Mouse (Mus musculus): ENCODE data around the gene Tff3. TPM values are rescaled to one million over a fixed set of nuclear protein-coding genes. Genes with fewer than 3 reads are reported as not detected.

Tff3 gene
- polyA plus RNA-seq, 1 experiment from 2014 or later = 0.79 TPM

- no peak overlapping the region for H3K27ac ChIP-seq (ENCODE audit: low read depth, low read length)
- ATAC-seq (ENCODE audit: low FRiP score) (no peak), DNase-seq (ENCODE audit: low spot score) (no peak)
- no peaks in the 10 kb centered on the region for H3K27me3 ChIP-seq (ENCODE audit: control insufficient read depth, insufficient read depth, low read length)
- no peaks in the 10 kb centered on the region for H3K36me3 ChIP-seq (ENCODE audit: control insufficient read depth, insufficient read depth, low read length)
- WGBS = 75% methylated on average over 6 of the region's 6 CpGs
- no peak overlapping the region for H3K4me2 ChIP-seq (replicated peaks; ENCODE audit: low read depth, low read length)
- no peaks in the 10 kb centered on the region for H3K4me1 ChIP-seq (replicated peaks; ENCODE audit: control insufficient read depth, insufficient read depth, low read length)
- no peak overlapping the region for H3K4me3 ChIP-seq (ENCODE audit: low read depth, low read length)
- H3K9me3 ChIP-seq (ENCODE audit: control insufficient read depth, low read length) = no peaks in the 10 kb centered on the region
- no peak overlapping the region for H3K9ac ChIP-seq (ENCODE audit: low read depth, low read length)
These were observed 5.5 kb upstream of the Tff3 start for GRCm38 (mm10) chr17:31134913-31135312.

- H3K4me3 ChIP-seq (ENCODE audit: low read depth, low read length) = no peak overlapping the region
- no peak overlapping the region for H3K4me2 ChIP-seq (replicated peaks; ENCODE audit: low read depth, low read length)
- H3K27me3 ChIP-seq (ENCODE audit: control insufficient read depth, insufficient read depth, low read length) = no peaks in the 10 kb centered on the region
- 82% methylated on average over 15 of the region's 15 CpGs for WGBS
- no peak for DNase-seq (ENCODE audit: low spot score)
- H3K4me1 ChIP-seq (replicated peaks; ENCODE audit: control insufficient read depth, insufficient read depth, low read length) = no peaks in the 10 kb centered on the region
- ATAC-seq (ENCODE audit: low FRiP score) = no peak
- no peak overlapping the region for H3K27ac ChIP-seq (ENCODE audit: low read depth, low read length)
- no peak overlapping the region for H3K9ac ChIP-seq (ENCODE audit: low read depth, low read length)
- H3K36me3 ChIP-seq (ENCODE audit: control insufficient read depth, insufficient read depth, low read length) = no peaks in the 10 kb centered on the region
- H3K9me3 ChIP-seq (ENCODE audit: control insufficient read depth, low read length) = no peaks in the 10 kb centered on the region
These were observed 4.3 kb upstream of the Tff3 start for GRCm38 (mm10) chr17:31133776-31134175.

- H3K4me1 ChIP-seq (replicated peaks; ENCODE audit: control insufficient read depth, insufficient read depth, low read length) = no peaks in the 10 kb centered on the region
- H3K4me2 ChIP-seq (replicated peaks; ENCODE audit: low read depth, low read length) = no peak overlapping the region
- 87% methylated on average over 10 of the region's 10 CpGs for WGBS
- H3K9me3 ChIP-seq (ENCODE audit: control insufficient read depth, low read length) = no peaks in the 10 kb centered on the region
- no peak overlapping the region for H3K4me3 ChIP-seq (ENCODE audit: low read depth, low read length)
- ATAC-seq (ENCODE audit: low FRiP score) = no peak
- no peak overlapping the region for H3K27ac ChIP-seq (ENCODE audit: low read depth, low read length)
- no peak for DNase-seq (ENCODE audit: low spot score)
- H3K27me3 ChIP-seq (ENCODE audit: control insufficient read depth, insufficient read depth, low read length) = no peaks in the 10 kb centered on the region
- no peaks in the 10 kb centered on the region for H3K36me3 ChIP-seq (ENCODE audit: control insufficient read depth, insufficient read depth, low read length)
- no peak overlapping the region for H3K9ac ChIP-seq (ENCODE audit: low read depth, low read length)
These were observed 1.9 kb upstream of the Tff3 start for GRCm38 (mm10) chr17:31131269-31131821.

GRCm38 (mm10) chr17:31128708-31129318 is 633 bp downstream of the Tff3 start:
- WGBS = 85% methylated on average over 9 of the region's 9 CpGs
- ATAC-seq (ENCODE audit: low FRiP score) (no peak), DNase-seq (ENCODE audit: low spot score) (no peak)
- H3K4me3 ChIP-seq (ENCODE audit: low read depth, low read length) = no peak overlapping the region
- no peak overlapping the region for H3K4me2 ChIP-seq (replicated peaks; ENCODE audit: low read depth, low read length)
- no peaks in the 10 kb centered on the region for H3K27me3 ChIP-seq (ENCODE audit: control insufficient read depth, insufficient read depth, low read length)
- H3K36me3 ChIP-seq (ENCODE audit: control insufficient read depth, insufficient read depth, low read length) = no peaks in the 10 kb centered on the region
- no peaks in the 10 kb centered on the region for H3K4me1 ChIP-seq (replicated peaks; ENCODE audit: control insufficient read depth, insufficient read depth, low read length)
- no peak overlapping the region for H3K27ac ChIP-seq (ENCODE audit: low read depth, low read length)
- no peaks in the 10 kb centered on the region for H3K9me3 ChIP-seq (ENCODE audit: control insufficient read depth, low read length)
- no peak overlapping the region for H3K9ac ChIP-seq (ENCODE audit: low read depth, low read length)

GRCm38 (mm10) chr17:31125548-31126266 is 3.7 kb downstream of the Tff3 start:
- H3K27me3 ChIP-seq (ENCODE audit: control insufficient read depth, insufficient read depth, low read length) = no peaks in the 10 kb centered on the region
- no peak overlapping the region for H3K4me3 ChIP-seq (ENCODE audit: low read depth, low read length)
- H3K4me1 ChIP-seq (replicated peaks; ENCODE audit: control insufficient read depth, insufficient read depth, low read length) = no peaks in the 10 kb centered on the region
- H3K27ac ChIP-seq (ENCODE audit: low read depth, low read length) = no peak overlapping the region
- H3K9ac ChIP-seq (ENCODE audit: low read depth, low read length) = no peak overlapping the region
- ATAC-seq (ENCODE audit: low FRiP score) = no peak
- WGBS = 52% methylated on average over 9 of the region's 9 CpGs
- H3K4me2 ChIP-seq (replicated peaks; ENCODE audit: low read depth, low read length) = no peak overlapping the region
- no peaks in the 10 kb centered on the region for H3K36me3 ChIP-seq (ENCODE audit: control insufficient read depth, insufficient read depth, low read length)
- DNase-seq (ENCODE audit: low spot score) = peak; percentile 34
- H3K9me3 ChIP-seq (ENCODE audit: control insufficient read depth, low read length) = no peaks in the 10 kb centered on the region

GRCm38 (mm10) chr17:31121975-31122374 is 7.5 kb downstream of the Tff3 start:
- no peak overlapping the region for H3K27ac ChIP-seq (ENCODE audit: low read depth, low read length)
- no peak overlapping the region for H3K9ac ChIP-seq (ENCODE audit: low read depth, low read length)
- H3K9me3 ChIP-seq (ENCODE audit: control insufficient read depth, low read length) = no peaks in the 10 kb centered on the region
- no peaks in the 10 kb centered on the region for H3K36me3 ChIP-seq (ENCODE audit: control insufficient read depth, insufficient read depth, low read length)
- 20% methylated on average over 8 of the region's 8 CpGs for WGBS
- no peak overlapping the region for H3K4me3 ChIP-seq (ENCODE audit: low read depth, low read length)
- H3K4me1 ChIP-seq (replicated peaks; ENCODE audit: control insufficient read depth, insufficient read depth, low read length) = no peaks in the 10 kb centered on the region
- H3K27me3 ChIP-seq (ENCODE audit: control insufficient read depth, insufficient read depth, low read length) = no peaks in the 10 kb centered on the region
- DNase-seq (ENCODE audit: low spot score) = peak; percentile 84
- no peak overlapping the region for H3K4me2 ChIP-seq (replicated peaks; ENCODE audit: low read depth, low read length)
- ATAC-seq (ENCODE audit: low FRiP score) = no peak

- WGBS = 6% methylated on average over 7 of the region's 7 CpGs
These were observed 10.0 kb downstream of the Tff3 start for GRCm38 (mm10) chr17:31119429-31119828.

GRCm38 (mm10) chr17:31117946-31118345 is 11.5 kb downstream of the Tff3 start:
- Histone ChIP-seq H3K9ac (ENCODE audit: low read depth, low read length) (no peak overlapping the region), H3K4me2 (replicated peaks; ENCODE audit: low read depth, low read length) (no peak overlapping the region), H3K27ac (ENCODE audit: low read depth, low read length) (no peak overlapping the region), H3K27me3 (ENCODE audit: control insufficient read depth, insufficient read depth, low read length) (no peaks in the 10 kb centered on the region), H3K4me3 (ENCODE audit: low read depth, low read length) (no peak overlapping the region), H3K9me3 (ENCODE audit: control insufficient read depth, low read length) (no peaks in the 10 kb centered on the region), H3K4me1 (replicated peaks; ENCODE audit: control insufficient read depth, insufficient read depth, low read length) (peaks cover 3% of the 10 kb centered on the region), H3K36me3 (ENCODE audit: control insufficient read depth, insufficient read depth, low read length) (no peaks in the 10 kb centered on the region)
- ATAC-seq (ENCODE audit: low FRiP score) (no peak), DNase-seq (ENCODE audit: low spot score) (no peak)
- WGBS = 86% methylated on average over 5 of the region's 5 CpGs

More at GRCm38 (mm10) chr17:31119429-31119828, 10.0 kb downstream of the Tff3 start:
- H3K27me3 ChIP-seq (ENCODE audit: control insufficient read depth, insufficient read depth, low read length) = no peaks in the 10 kb centered on the region
- H3K36me3 ChIP-seq (ENCODE audit: control insufficient read depth, insufficient read depth, low read length) = no peaks in the 10 kb centered on the region
- no peaks in the 10 kb centered on the region for H3K9me3 ChIP-seq (ENCODE audit: control insufficient read depth, low read length)
- peak; percentile 60 for ATAC-seq (ENCODE audit: low FRiP score)
- no peak overlapping the region for H3K27ac ChIP-seq (ENCODE audit: low read depth, low read length)
- no peak overlapping the region for H3K4me2 ChIP-seq (replicated peaks; ENCODE audit: low read depth, low read length)
- no peak overlapping the region for H3K4me3 ChIP-seq (ENCODE audit: low read depth, low read length)
- peak; percentile 86 for DNase-seq (ENCODE audit: low spot score)
- no peaks in the 10 kb centered on the region for H3K4me1 ChIP-seq (replicated peaks; ENCODE audit: control insufficient read depth, insufficient read depth, low read length)
- H3K9ac ChIP-seq (ENCODE audit: low read depth, low read length) = no peak overlapping the region

- DNase-seq (ENCODE audit: low spot score) (no peak), ATAC-seq (ENCODE audit: low FRiP score) (no peak)
- no peak overlapping the region for H3K9ac ChIP-seq (ENCODE audit: low read depth, low read length)
- no peaks in the 10 kb centered on the region for H3K9me3 ChIP-seq (ENCODE audit: control insufficient read depth, low read length)
- H3K36me3 ChIP-seq (ENCODE audit: control insufficient read depth, insufficient read depth, low read length) = no peaks in the 10 kb centered on the region
- no peak overlapping the region for H3K4me3 ChIP-seq (ENCODE audit: low read depth, low read length)
- WGBS = 57% methylated on average over 6 of the region's 6 CpGs
- H3K4me1 ChIP-seq (replicated peaks; ENCODE audit: control insufficient read depth, insufficient read depth, low read length) = peaks cover 3% of the 10 kb centered on the region
- H3K4me2 ChIP-seq (replicated peaks; ENCODE audit: low read depth, low read length) = no peak overlapping the region
- H3K27ac ChIP-seq (ENCODE audit: low read depth, low read length) = no peak overlapping the region
- no peaks in the 10 kb centered on the region for H3K27me3 ChIP-seq (ENCODE audit: control insufficient read depth, insufficient read depth, low read length)
These were observed 13.4 kb downstream of the Tff3 start for GRCm38 (mm10) chr17:31116063-31116462.

Measured in hindbrain, embryonic 11.5 days (tissue).